Mouse (Mus musculus): ENCODE results near the gene Rimbp3.
"Not testable (repeated sequence)": the region's sequence is repeated elsewhere in the genome, so short reads cannot be mapped to it uniquely, and the experiment has no call there.

Rimbp3 gene

GRCm38 (mm10) chr16:17220127-17220733 is 11.8 kb downstream of the Rimbp3 start:
- DNase-seq = no peak

- DNase-seq = peak; percentile 93
These were observed 13.8 kb downstream of the Rimbp3 start for GRCm38 (mm10) chr16:17222197-17222596.

- DNase-seq = no peak
These were observed 17.2 kb downstream of the Rimbp3 start for GRCm38 (mm10) chr16:17225584-17225983.

GRCm38 (mm10) chr16:17226496-17226895 is 18.1 kb downstream of the Rimbp3 start:
- no peak for DNase-seq

GRCm38 (mm10) chr16:17231523-17231922 is 23.1 kb downstream of the Rimbp3 start:
- DNase-seq = not testable (repeated sequence)

DNA sequence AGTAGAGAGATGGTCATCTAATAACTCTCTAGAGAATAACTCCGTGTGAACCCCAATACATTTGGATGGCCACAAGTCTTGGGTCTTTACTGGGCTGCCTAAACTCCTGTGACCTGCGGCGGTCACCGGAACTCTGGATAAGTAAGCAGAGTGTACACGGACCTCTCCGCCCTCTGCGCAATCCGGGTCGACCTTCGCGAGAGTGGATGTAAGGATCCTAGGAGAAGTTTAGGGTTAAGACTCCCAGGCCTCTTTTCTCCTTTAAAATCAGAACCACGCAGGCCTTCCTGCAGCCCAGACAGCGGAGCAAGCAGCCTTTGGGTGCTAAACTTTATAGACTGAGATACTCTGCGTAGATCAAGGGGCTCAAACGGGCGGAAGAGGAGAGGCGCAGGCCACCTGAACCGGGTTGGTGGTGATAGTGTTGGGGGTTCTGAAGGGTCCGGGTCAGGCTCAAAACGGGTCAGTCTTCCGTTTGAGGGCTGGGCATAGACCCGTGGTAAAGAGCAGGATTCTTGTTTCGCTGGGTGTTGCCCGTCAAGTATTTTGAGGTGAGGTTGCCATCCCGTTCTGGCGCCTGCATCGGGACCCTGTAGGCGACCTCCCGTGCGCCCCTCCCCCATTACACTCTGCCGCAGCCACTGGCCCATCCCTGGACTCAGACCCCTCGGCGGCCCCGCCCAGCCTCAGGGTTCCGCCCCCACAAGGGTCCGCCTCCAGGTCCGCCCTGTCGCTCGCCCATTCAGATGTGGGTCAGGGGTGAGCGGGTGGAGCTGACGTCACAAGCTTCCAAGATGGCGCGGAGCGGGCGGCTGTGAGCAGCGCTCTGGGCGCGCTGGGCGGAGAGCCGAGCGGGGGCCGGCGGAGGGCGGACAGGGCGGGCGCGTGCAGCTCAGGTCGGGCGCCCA is 24.6 kb downstream of the Rimbp3 start, which contains the start of gene Hic2:
Hic2 (plus strand) TSS at position 779 of the 908 bp plus-strand sequence.
- peak; percentile 93 for DNase-seq

DNA sequence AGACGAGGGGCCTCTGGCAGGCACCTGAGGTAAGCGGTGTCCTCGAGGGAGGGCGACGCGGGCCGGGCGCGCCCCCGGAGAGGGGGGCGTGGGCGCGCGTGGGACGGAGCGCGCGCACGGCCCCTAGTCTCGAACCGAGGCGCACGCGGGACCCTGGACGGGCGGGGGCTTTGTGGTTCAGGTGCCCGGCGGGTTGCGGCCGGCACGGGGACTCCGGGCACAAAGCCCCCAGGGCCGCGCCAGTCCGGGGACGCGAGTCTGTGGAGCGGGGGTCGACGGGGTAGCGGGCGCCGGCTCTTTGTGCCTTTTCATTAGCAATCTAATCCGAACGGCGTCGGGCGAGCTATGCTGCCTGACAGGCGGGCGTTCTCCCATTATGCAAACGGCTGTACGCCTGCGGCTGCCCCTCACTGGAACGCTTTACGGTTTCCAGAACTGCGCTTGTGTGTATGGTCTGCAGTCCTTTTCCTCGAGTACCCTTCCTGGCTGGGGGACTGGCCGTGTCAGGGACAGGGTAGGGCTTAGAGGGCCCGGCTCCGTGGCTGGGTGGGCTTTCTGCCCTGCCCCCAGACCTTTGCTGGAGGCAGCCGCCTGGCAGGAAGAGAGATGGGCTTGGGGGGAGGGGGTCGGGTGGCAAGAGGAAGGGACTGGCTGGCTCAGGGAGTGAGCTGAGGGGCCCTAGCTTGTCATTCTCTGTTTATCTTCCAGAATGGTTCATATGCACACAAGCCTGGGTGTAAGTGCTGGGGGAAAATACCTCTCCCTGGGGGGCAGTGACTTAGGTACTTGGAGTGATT is 25.5 kb downstream of the Rimbp3 start:
- peak; percentile 74 for DNase-seq

- peak; percentile 53 for DNase-seq
These were observed 26.1 kb downstream of the Rimbp3 start for GRCm38 (mm10) chr16:17234499-17234895.

DNA sequence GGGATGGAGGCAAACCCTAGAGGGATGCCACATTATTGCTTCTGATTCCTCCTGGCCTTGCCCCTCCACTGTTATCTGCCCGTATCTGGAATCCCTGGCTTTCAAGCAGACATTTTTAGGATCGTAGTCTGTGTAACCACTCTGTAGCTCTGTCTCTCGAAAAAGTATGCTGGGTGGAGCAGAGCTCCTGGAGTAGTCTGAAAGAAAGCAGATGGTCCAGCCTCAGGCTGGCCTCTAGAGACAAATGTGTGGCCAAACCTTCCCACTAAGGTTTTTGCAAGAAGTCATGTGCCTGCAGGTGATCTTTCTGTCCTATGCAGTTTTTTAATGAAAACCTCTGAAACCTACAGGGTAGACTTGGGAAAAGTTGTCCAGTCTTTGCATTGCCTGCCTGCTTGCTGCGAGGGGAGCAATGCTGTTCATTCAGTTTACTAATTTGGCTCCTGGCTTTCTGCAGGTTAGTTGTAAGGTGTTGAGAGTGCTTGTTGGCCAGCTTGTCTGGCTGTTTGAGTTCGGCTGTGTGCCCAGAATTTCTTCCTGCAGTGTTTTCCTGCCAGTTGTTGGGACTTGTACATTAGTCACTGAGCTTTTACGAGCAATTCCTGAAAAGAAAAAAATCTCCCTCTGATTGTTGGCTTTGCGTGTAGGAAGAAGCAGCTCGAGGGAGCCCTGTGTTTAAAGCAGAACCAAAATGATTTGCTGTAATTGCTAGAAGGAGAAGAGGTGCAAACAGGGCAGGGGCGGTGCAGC is 26.7 kb downstream of the Rimbp3 start:
- DNase-seq = no peak

DNA sequence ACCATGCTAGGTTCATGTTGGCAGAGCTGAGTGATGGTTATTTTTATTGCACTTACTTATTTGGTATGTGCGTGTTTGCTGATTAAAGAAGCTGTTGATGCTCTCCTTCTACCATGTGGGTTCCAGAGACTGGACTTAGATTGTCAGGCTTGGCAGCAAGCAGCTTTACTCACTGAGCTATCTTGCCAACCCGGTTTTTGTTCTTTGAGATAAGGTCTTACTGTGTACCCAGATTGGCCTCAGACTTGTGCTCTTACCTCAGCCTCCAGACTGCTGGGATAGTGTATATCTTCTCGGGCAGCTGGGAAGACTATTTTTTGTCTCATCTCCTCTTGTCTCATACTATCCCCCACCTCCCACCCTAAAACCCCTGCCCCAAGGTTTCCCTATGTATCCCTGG is 29.2 kb downstream of the Rimbp3 start:
- DNase-seq = no peak

GRCm38 (mm10) chr16:17239409-17239808 is 31.0 kb downstream of the Rimbp3 start:
- no peak for DNase-seq

- no peak for DNase-seq
These were observed 35.3 kb downstream of the Rimbp3 start for GRCm38 (mm10) chr16:17243731-17244130.

DNA sequence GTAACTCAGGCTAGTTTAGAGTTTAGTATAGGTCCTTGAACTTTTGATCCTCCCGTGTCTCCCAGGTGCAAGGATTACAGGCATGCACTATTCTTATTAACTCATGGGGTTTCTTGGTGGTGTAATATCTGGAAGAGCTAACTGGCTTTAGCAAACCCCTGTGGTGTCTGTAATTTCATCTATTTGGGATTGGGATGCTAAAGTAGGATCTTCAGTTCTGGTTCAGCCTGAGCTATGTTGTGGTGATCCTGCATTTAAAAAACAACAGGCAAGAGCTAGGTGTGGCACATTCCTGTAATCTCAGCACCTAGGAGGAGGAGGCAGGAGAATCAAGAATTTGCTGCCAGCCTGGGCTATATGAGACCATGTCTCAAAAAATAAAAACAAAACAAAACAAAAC is 36.6 kb downstream of the Rimbp3 start:
- DNase-seq = no peak

DNA sequence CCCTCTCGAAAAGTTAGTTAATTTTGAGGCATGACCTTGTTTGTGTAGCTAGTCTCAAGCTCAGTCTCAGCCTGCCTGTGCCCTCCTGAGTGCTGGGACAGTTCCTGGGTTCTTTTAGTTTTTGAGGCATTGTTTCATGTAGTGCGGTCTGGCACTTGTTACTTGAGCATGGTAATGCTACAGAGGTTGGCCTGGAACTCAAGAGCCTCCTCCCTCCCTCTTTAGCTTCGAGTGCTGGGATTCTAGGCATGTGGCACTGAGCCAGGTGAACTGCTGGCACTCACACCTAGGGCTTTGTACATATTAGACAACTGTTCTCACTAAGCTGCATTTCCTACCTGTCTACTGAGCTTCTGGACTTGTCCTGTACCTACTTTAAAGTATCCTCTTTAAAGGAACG is 39.3 kb downstream of the Rimbp3 start:
- DNase-seq = no peak

DNA sequence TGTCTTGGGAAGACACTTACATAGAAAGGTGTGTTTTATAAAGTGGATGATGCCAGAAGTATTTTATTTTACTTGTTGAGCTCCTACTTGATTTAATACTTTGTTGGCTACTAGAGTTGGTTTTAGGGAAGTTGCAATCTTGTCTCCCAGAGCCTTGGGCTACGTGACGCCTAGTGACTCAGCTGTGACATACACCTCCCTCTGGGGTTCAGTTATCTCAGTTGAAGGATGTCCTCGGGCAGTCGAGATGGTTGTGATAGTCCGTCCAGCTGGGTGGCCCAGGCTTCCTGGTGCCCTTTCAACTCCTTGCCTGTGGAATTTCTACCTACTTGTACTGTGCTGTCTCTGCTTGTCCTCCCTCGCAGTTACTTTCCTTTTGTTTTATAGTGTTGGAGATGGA is 40.7 kb downstream of the Rimbp3 start:
- DNase-seq = no peak

DNA sequence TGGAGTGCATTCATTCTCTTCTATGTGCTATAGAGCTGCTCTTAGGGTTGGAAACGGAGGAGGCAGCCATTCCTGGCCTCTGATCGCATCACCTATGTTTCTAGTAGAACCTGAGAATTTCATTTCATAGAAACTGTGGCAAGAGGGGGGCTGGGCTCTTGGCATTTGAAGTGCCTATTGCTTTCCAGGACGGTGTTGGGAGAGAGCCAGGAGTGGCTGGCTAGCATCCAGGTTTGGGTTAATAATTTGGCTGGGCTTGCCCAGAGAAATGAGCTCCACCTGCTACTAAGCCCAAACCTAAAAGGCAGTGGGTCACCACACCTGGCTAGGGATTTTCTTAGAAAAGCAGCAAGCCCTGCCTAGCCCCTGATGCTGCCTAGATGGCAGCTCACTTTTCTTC is 43.1 kb downstream of the Rimbp3 start:
- no peak for DNase-seq

GRCm38 (mm10) chr16:17252086-17252726 is 43.8 kb downstream of the Rimbp3 start:
- DNase-seq = no peak

- DNase-seq = no peak
These were observed 44.4 kb downstream of the Rimbp3 start for GRCm38 (mm10) chr16:17252841-17253240.

- DNase-seq = no peak
These were observed 45.7 kb downstream of the Rimbp3 start for GRCm38 (mm10) chr16:17254005-17254597.

- no peak for DNase-seq
These were observed 46.9 kb downstream of the Rimbp3 start for GRCm38 (mm10) chr16:17255270-17255669.

DNA sequence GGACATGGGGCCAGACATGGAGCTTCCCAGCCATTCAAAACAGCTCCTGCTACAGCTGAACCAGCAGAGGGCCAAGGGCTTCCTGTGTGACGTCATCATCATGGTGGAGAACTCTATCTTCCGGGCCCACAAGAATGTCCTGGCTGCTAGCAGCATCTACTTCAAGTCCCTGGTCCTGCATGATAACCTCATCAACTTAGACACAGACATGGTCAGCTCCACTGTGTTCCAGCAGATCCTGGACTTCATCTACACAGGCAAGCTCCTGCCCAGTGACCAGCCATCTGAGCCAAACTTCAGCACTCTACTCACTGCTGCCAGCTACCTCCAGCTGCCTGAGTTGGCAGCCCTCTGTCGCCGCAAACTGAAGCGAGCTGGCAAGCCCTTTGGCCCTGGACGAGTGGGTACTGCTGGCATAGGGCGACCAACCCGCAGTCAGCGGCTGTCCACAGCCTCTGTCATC is 49.0 kb downstream of the Rimbp3 start:
- DNase-seq = no peak

GRCm38 (mm10) chr16:17258917-17259316 is 50.5 kb downstream of the Rimbp3 start:
- DNase-seq = no peak

Measured in thymus, postnatal 14 days (tissue).